Mouse (Mus musculus) kidney, adult 2 months (tissue): ENCODE measurements around the gene Fcho1.

Experiments
- CTCF ChIP-seq: fragments of 200-500 bp; conservative IDR thresholded peaks from 2 replicates; pipeline ENCODE4 v1.5.1; 2011; ENCODE audit warnings: low read depth, mild to moderate bottlenecking, control low read depth, low read length, moderate library complexity, mixed read lengths; ENCODE audit not compliant: insufficient read depth, insufficient read length
- POLR2A ChIP-seq: fragments of 200-500 bp; IDR thresholded peaks from one replicate; pipeline ENCODE4 v1.6.1; 2011; ENCODE audit warnings: low read depth, low read length, control low read depth

DNA sequence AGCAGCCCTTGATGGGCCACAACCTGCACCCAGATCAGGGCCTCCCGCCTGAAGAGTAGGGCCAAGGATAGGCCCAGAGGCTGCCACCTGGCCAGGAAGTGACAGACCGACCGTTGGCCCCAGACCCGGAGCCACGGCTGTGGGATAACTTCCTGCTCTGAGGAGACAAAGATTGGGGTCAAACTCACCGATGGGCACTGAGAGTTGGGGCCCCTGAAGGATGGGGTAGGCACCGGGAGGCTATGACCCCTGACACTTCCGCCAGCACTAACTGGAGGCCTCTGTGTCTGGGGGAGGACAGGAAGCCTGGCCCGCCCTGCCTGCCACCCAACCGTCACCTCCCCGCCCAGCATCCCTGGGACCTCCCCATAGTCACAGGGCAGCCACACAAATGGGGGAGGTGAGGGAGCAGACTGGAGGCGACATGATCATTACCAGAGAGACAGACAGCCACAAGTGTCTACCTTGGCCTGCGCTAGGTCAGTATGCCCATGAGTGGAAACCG, 2.4 kb downstream of the Fcho1 start:
- TF ChIP-seq CTCF (no peak), POLR2A (no peak)
